Mouse (Mus musculus): ENCODE results near the gene Nagk. TPM values are rescaled to one million over a fixed set of nuclear protein-coding genes. Genes with fewer than 3 reads are reported as not detected.
"Not testable (repeated sequence)": the region's sequence is repeated elsewhere in the genome, so short reads cannot be mapped to it uniquely, and the experiment has no call there.

Nagk gene
- polyA plus RNA-seq, 1 experiment from 2014 or later: 51.6 TPM

GRCm38 (mm10) chr6:83775638-83776293, 19.0 kb upstream of the Nagk start, which contains the start of gene Tex261:
TSS of gene Tex261 (minus strand) at chr6:83775813.
- H3K9me3 ChIP-seq (replicated peaks): no peaks in the 10 kb centered on the region
- WGBS: under 1% methylated on average over 45 of the region's 45 CpGs
- peaks cover 16% of the 10 kb centered on the region for H3K4me1 ChIP-seq (replicated peaks)
- H3K36me3 ChIP-seq: peaks cover 29% of the 10 kb centered on the region
- peak within 1 kb of the TSS; percentile 95 for H3K9ac ChIP-seq
- ATAC-seq (ENCODE audit: insufficient number of reproducible peaks, low FRiP score): peak; percentile 94
- H3K4me2 ChIP-seq: peak within 1 kb of the TSS; percentile 81
- H3K27me3 ChIP-seq (replicated peaks): no peaks in the 10 kb centered on the region
- H3K27ac ChIP-seq (ENCODE audit: poor library complexity, severe bottlenecking): peak within 1 kb of the TSS; percentile 82
- H3K4me3 ChIP-seq: peak within 1 kb of the TSS; percentile 96

GRCm38 (mm10) chr6:83778306-83778705, 16.5 kb upstream of the Nagk start:
- H3K27ac ChIP-seq (ENCODE audit: poor library complexity, severe bottlenecking): no peak overlapping the region
- 85% methylated on average over 7 of the region's 7 CpGs for WGBS
- no peak overlapping the region for H3K4me2 ChIP-seq
- no peak overlapping the region for H3K9ac ChIP-seq
- 0 out of 2 replicates have a peak, but pooled peaks cover 5% of the 10 kb centered on the region for H3K36me3 ChIP-seq
- H3K9me3 ChIP-seq (replicated peaks): no peaks in the 10 kb centered on the region
- H3K4me3 ChIP-seq: no peak overlapping the region
- peaks cover 16% of the 10 kb centered on the region for H3K4me1 ChIP-seq (replicated peaks)
- ATAC-seq (ENCODE audit: insufficient number of reproducible peaks, low FRiP score): no peak
- no peaks in the 10 kb centered on the region for H3K27me3 ChIP-seq (replicated peaks)

GRCm38 (mm10) chr6:83779026-83779425, 15.8 kb upstream of the Nagk start:
- peaks cover 15% of the 10 kb centered on the region for H3K4me1 ChIP-seq (replicated peaks)
- no peak overlapping the region for H3K27ac ChIP-seq (ENCODE audit: poor library complexity, severe bottlenecking)
- H3K9ac ChIP-seq: no peak overlapping the region
- no peak overlapping the region for H3K4me3 ChIP-seq
- no peak overlapping the region for H3K4me2 ChIP-seq
- WGBS: 6% methylated on average over 5 of the region's 5 CpGs
- ATAC-seq (ENCODE audit: insufficient number of reproducible peaks, low FRiP score): no peak
- H3K36me3 ChIP-seq: no peaks in the 10 kb centered on the region
- H3K9me3 ChIP-seq (replicated peaks): no peaks in the 10 kb centered on the region
- no peaks in the 10 kb centered on the region for H3K27me3 ChIP-seq (replicated peaks)

GRCm38 (mm10) chr6:83786426-83786825, 8.4 kb upstream of the Nagk start:
- H3K4me2 ChIP-seq: no peak overlapping the region
- H3K4me3 ChIP-seq: no peak overlapping the region
- H3K27me3 ChIP-seq (replicated peaks): no peaks in the 10 kb centered on the region; the same call in 1 of the 2 replicates
- H3K36me3 ChIP-seq: no peaks in the 10 kb centered on the region
- no peak overlapping the region for H3K27ac ChIP-seq (ENCODE audit: poor library complexity, severe bottlenecking)
- 62% methylated on average over 3 of the region's 3 CpGs for WGBS
- H3K9ac ChIP-seq: no peak overlapping the region
- H3K4me1 ChIP-seq (replicated peaks): 0 out of 2 replicates have a peak, but pooled peaks cover 6% of the 10 kb centered on the region
- no peak for ATAC-seq (ENCODE audit: insufficient number of reproducible peaks, low FRiP score)
- H3K9me3 ChIP-seq (replicated peaks): no peaks in the 10 kb centered on the region

- ATAC-seq (ENCODE audit: insufficient number of reproducible peaks, low FRiP score): no peak
- Histone ChIP-seq H3K4me2 (no peak overlapping the region), H3K9ac (no peak overlapping the region), H3K36me3 (no peaks in the 10 kb centered on the region), H3K4me3 (no peak overlapping the region), H3K27me3 (replicated peaks) (no peaks in the 10 kb centered on the region; the same call in 1 of the 2 replicates), H3K27ac (ENCODE audit: poor library complexity, severe bottlenecking) (no peak overlapping the region), H3K9me3 (replicated peaks) (no peaks in the 10 kb centered on the region), H3K4me1 (replicated peaks) (0 out of 2 replicates have a peak, but pooled peaks cover 9% of the 10 kb centered on the region)
- WGBS: 77% methylated on average over 7 of the region's 7 CpGs
Measured at GRCm38 (mm10) chr6:83788554-83788953, 6.2 kb upstream of the Nagk start.

- H3K4me3 ChIP-seq; H3K36me3 ChIP-seq; H3K27me3 ChIP-seq (replicated peaks); ATAC-seq (ENCODE audit: insufficient number of reproducible peaks, low FRiP score); H3K27ac ChIP-seq (ENCODE audit: poor library complexity, severe bottlenecking); H3K9me3 ChIP-seq (replicated peaks); H3K9ac ChIP-seq; H3K4me2 ChIP-seq: not testable (repeated sequence)
- 81% methylated on average over 5 of the region's 5 CpGs for WGBS
- H3K4me1 ChIP-seq (replicated peaks): peaks cover 15% of the 10 kb centered on the region
Measured at GRCm38 (mm10) chr6:83790533-83790932, 4.2 kb upstream of the Nagk start.

- H3K27ac ChIP-seq (ENCODE audit: poor library complexity, severe bottlenecking): no peak overlapping the region
- 43% methylated on average over 4 of the region's 4 CpGs for WGBS
Measured at GRCm38 (mm10) chr6:83791251-83791890, 3.4 kb upstream of the Nagk start.

GRCm38 (mm10) chr6:83795492-83795900, 714 bp downstream of the Nagk start:
- 4% methylated on average over 13 of the region's 13 CpGs for WGBS
- Histone ChIP-seq H3K4me2 (peak overlapping the region; percentile 89), H3K36me3 (peaks cover 24% of the 10 kb centered on the region), H3K9ac (peak overlapping the region; percentile 91), H3K9me3 (replicated peaks) (no peaks in the 10 kb centered on the region), H3K4me3 (peak overlapping the region; percentile 87), H3K4me1 (replicated peaks) (peaks cover 25% of the 10 kb centered on the region), H3K27me3 (replicated peaks) (no peaks in the 10 kb centered on the region), H3K27ac (ENCODE audit: poor library complexity, severe bottlenecking) (peak overlapping the region; percentile 93)
- peak; percentile 23; the same call in 1 of the 2 replicates for ATAC-seq (ENCODE audit: insufficient number of reproducible peaks, low FRiP score)

More at GRCm38 (mm10) chr6:83791251-83791890, 3.4 kb upstream of the Nagk start:
- H3K4me2 ChIP-seq: no peak overlapping the region
- H3K27me3 ChIP-seq (replicated peaks): no peaks in the 10 kb centered on the region
- H3K4me1 ChIP-seq (replicated peaks): peaks cover 23% of the 10 kb centered on the region
- H3K9me3 ChIP-seq (replicated peaks): no peaks in the 10 kb centered on the region
- H3K9ac ChIP-seq: no peak overlapping the region
- H3K4me3 ChIP-seq: no peak overlapping the region
- no peak for ATAC-seq (ENCODE audit: insufficient number of reproducible peaks, low FRiP score)
- H3K36me3 ChIP-seq: no peaks in the 10 kb centered on the region

GRCm38 (mm10) chr6:83796686-83797085, 1.9 kb downstream of the Nagk start:
- Histone ChIP-seq H3K27me3 (replicated peaks) (no peaks in the 10 kb centered on the region), H3K4me2 (no peak overlapping the region), H3K4me3 (no peak overlapping the region), H3K36me3 (peaks cover 36% of the 10 kb centered on the region), H3K9ac (no peak overlapping the region; the same call in 1 of the 2 replicates), H3K4me1 (replicated peaks) (peaks cover 17% of the 10 kb centered on the region), H3K27ac (ENCODE audit: poor library complexity, severe bottlenecking) (no peak overlapping the region), H3K9me3 (replicated peaks) (no peaks in the 10 kb centered on the region)
- ATAC-seq (ENCODE audit: insufficient number of reproducible peaks, low FRiP score): no peak
- WGBS: 57% methylated on average over 3 of the region's 3 CpGs

GRCm38 (mm10) chr6:83802033-83802432, 7.3 kb downstream of the Nagk start:
- no peaks in the 10 kb centered on the region for H3K4me1 ChIP-seq (replicated peaks)
- 85% methylated on average over 5 of the region's 5 CpGs for WGBS
- H3K27ac ChIP-seq (ENCODE audit: poor library complexity, severe bottlenecking): no peak overlapping the region
- H3K36me3 ChIP-seq: peaks cover 60% of the 10 kb centered on the region
- H3K4me3 ChIP-seq: no peak overlapping the region
- H3K27me3 ChIP-seq (replicated peaks): no peaks in the 10 kb centered on the region
- no peak overlapping the region for H3K4me2 ChIP-seq
- H3K9me3 ChIP-seq (replicated peaks): no peaks in the 10 kb centered on the region
- no peak overlapping the region; the same call in 1 of the 2 replicates for H3K9ac ChIP-seq
- ATAC-seq (ENCODE audit: insufficient number of reproducible peaks, low FRiP score): no peak

GRCm38 (mm10) chr6:83802846-83803245, 8.1 kb downstream of the Nagk start:
- Histone ChIP-seq H3K9ac (no peak overlapping the region), H3K9me3 (replicated peaks) (no peaks in the 10 kb centered on the region), H3K4me3 (no peak overlapping the region), H3K4me2 (no peak overlapping the region), H3K36me3 (peaks cover 57% of the 10 kb centered on the region), H3K4me1 (replicated peaks) (no peaks in the 10 kb centered on the region), H3K27ac (ENCODE audit: poor library complexity, severe bottlenecking) (no peak overlapping the region), H3K27me3 (replicated peaks) (no peaks in the 10 kb centered on the region)
- WGBS: 85% methylated on average over 3 of the region's 3 CpGs
- ATAC-seq (ENCODE audit: insufficient number of reproducible peaks, low FRiP score): no peak
